Mouse (Mus musculus): ENCODE data around the gene Riiad1. TPM values are rescaled to one million over a fixed set of nuclear protein-coding genes. Genes with fewer than 3 reads are reported as not detected.

Gene Riiad1
- polyA plus RNA-seq, 1 experiment from 2014 or later = 16.1 TPM

DNA sequence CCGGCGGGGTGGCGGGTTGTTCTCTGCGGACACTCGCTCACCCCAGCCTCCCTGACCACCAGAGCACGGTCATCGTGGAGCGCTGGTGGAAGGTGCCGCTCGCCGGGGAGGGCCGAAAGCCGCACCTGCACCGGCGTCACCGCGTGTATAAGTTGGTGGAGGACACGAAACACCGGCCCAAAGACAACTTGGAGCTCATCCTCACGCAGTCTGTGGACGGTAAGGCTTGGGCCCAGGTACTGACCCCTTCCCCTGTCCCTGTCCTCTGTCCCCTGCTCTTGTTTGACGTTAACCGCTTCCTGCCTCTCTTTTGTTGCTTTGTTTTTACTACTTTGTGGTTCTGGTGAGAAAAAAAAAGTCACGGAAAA is 36.6 kb downstream of the Riiad1 start, which contains the start of gene Oaz3:
Gene Oaz3 (minus strand): TSS at position 319 of the 368 bp plus-strand sequence.
- under 1% methylated on average over 23 of the region's 24 CpGs for WGBS
- Histone ChIP-seq H3K4me2 (ENCODE audit: low read depth, low read length) (peak within 1 kb of the TSS; percentile 85), H3K36me3 (ENCODE audit: control insufficient read depth, insufficient read depth, low read length) (peaks cover 34% of the 10 kb centered on the region), H3K9me3 (ENCODE audit: control insufficient read depth, low read length) (no peaks in the 10 kb centered on the region), H3K27ac (ENCODE audit: low read length) (peak within 1 kb of the TSS; percentile 69), H3K4me1 (replicated peaks; ENCODE audit: control insufficient read depth, insufficient read depth, low read length) (peaks cover 6% of the 10 kb centered on the region), H3K9ac (ENCODE audit: low read length) (peak within 1 kb of the TSS; percentile 96), H3K4me3 (ENCODE audit: low read length) (peak within 1 kb of the TSS; percentile 98), H3K27me3 (ENCODE audit: control insufficient read depth, insufficient read depth, low read depth, low read length) (no peaks in the 10 kb centered on the region)
- ATAC-seq (ENCODE audit: low read depth) = no peak

DNA sequence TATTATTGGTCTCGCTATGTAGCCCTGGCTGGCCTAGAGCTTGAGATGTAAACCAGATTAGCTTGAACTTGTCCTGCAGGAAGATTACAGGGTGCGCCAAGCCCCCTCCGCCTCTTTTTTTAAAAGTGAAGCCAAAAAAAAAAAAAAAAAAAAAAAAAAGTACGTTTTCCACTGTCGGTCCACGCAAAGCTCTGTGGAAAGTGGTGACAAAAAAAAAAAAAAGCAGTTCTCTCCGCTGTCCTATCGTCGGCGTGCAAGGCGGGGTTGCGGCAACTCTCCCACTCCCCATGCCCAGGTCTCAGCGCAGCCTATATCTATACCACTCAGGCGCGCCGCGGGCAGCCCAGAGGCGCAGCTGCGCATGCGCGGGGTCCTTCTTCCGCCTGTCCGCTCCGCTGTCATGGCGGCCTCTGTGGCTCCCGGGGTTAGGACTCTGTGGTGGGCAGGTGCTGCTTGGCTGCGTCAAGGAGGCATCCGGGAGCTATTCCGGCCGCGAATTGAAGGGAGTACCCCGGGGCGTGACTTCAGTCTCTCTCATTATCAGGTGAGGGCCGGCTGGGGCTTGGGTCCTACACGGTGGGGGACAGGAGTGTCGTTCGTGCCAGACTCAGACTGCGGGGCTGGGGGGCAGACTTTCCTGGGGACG is 37.1 kb downstream of the Riiad1 start, which contains the start of gene Mrpl9:
Gene Mrpl9 (plus strand): TSS at position 368 of the 646 bp plus-strand sequence.
- H3K9me3 ChIP-seq (ENCODE audit: control insufficient read depth, low read length) = no peaks in the 10 kb centered on the region
- peaks cover 6% of the 10 kb centered on the region for H3K4me1 ChIP-seq (replicated peaks; ENCODE audit: control insufficient read depth, insufficient read depth, low read length)
- no peaks in the 10 kb centered on the region for H3K27me3 ChIP-seq (ENCODE audit: control insufficient read depth, insufficient read depth, low read depth, low read length)
- peak within 1 kb of the TSS; percentile 85 for H3K4me2 ChIP-seq (ENCODE audit: low read depth, low read length)
- H3K36me3 ChIP-seq (ENCODE audit: control insufficient read depth, insufficient read depth, low read length) = peaks cover 29% of the 10 kb centered on the region
- ATAC-seq (ENCODE audit: low read depth) = peak; percentile 99
- H3K27ac ChIP-seq (ENCODE audit: low read length) = peak within 1 kb of the TSS; percentile 69
- H3K9ac ChIP-seq (ENCODE audit: low read length) = peak within 1 kb of the TSS; percentile 96
- H3K4me3 ChIP-seq (ENCODE audit: low read length) = peak within 1 kb of the TSS; percentile 98
- whole genome bisulfite sequencing = 0% methylated on average over 38 of the region's 39 CpGs

DNA sequence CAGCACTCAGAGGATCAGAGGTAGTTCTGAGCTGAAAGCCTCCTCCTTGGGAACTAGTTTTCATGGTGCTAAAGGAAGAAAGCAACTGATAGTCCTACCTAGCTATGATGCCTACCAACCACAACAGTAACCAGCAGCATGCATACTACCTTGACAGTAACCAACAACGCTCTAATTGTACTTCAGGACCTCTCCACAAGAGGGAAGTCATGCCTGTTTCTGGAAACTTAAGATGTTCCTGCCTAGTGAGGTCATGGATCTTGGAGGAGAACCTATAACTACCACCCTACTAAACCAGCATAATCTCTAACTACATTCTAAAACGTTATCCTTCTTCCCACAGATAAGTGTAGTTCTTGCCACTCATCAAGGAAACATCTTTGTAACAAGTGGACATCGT is 39.0 kb downstream of the Riiad1 start:
- ATAC-seq (ENCODE audit: low read depth) = no peak
- WGBS = 36% methylated on average over 3 of the region's 3 CpGs
- peaks cover 12% of the 10 kb centered on the region for H3K36me3 ChIP-seq (ENCODE audit: control insufficient read depth, insufficient read depth, low read length)

DNA sequence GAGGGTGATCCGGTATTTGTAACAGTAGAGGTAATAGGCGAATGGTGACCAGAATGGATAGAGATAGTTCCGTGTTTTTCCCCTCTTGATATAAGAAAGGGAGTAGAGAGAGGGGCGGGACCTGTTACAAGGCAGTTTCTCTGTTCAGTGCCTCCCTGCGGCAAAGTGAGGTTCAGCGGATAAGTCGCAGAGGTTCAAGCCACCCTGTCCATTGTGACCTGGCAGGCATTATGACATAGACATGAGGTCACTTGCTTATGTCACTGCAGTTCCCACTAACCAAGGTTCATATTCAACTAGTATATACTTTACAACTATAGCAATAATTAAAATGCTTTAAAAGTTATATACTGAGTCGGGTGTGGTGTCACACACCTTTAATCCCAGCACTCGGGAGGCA is 43.7 kb downstream of the Riiad1 start:
- H3K4me1 ChIP-seq (replicated peaks; ENCODE audit: control insufficient read depth, insufficient read depth, low read length) = no peaks in the 10 kb centered on the region
- WGBS = 81% methylated on average over 9 of the region's 9 CpGs
- no peak overlapping the region for H3K9ac ChIP-seq (ENCODE audit: low read length)
- H3K9me3 ChIP-seq (ENCODE audit: control insufficient read depth, low read length) = no peaks in the 10 kb centered on the region
- no peaks in the 10 kb centered on the region for H3K36me3 ChIP-seq (ENCODE audit: control insufficient read depth, insufficient read depth, low read length)
- H3K27me3 ChIP-seq (ENCODE audit: control insufficient read depth, insufficient read depth, low read depth, low read length) = no peaks in the 10 kb centered on the region
- no peak overlapping the region for H3K4me3 ChIP-seq (ENCODE audit: low read length)
- H3K4me2 ChIP-seq (ENCODE audit: low read depth, low read length) = no peak overlapping the region
- H3K27ac ChIP-seq (ENCODE audit: low read length) = no peak overlapping the region
- ATAC-seq (ENCODE audit: low read depth) = no peak

More for the DNA sequence above, 39.0 kb downstream of the Riiad1 start:
- Histone ChIP-seq H3K27me3 (ENCODE audit: control insufficient read depth, insufficient read depth, low read depth, low read length) (no peaks in the 10 kb centered on the region), H3K9me3 (ENCODE audit: control insufficient read depth, low read length) (no peaks in the 10 kb centered on the region), H3K4me2 (ENCODE audit: low read depth, low read length) (no peak overlapping the region), H3K4me1 (replicated peaks; ENCODE audit: control insufficient read depth, insufficient read depth, low read length) (peaks cover 6% of the 10 kb centered on the region), H3K27ac (ENCODE audit: low read length) (no peak overlapping the region), H3K9ac (ENCODE audit: low read length) (no peak overlapping the region), H3K4me3 (ENCODE audit: low read length) (no peak overlapping the region)

DNA sequence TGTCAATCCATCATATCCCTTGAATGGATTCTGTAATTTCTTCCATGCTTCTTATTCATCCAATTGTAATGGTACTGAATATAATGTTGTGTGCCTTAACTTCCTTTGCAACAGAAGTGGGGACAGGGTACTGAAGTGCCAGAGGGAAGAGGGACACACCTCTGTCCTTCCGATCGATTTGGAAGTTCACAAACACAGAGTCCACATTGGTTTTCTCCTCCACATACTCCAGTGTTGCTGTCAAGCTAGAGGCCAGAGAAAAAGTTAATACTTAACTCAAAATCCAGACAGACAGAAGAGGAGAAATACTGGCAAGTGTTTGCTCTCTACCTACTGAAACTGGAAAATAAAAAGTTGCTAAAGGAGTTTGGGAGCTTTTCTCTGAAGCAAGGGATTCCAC is 45.8 kb downstream of the Riiad1 start:
- WGBS = 60% methylated on average over 2 of the region's 2 CpGs
- H3K9ac ChIP-seq (ENCODE audit: low read length) = no peak overlapping the region
- no peak overlapping the region for H3K27ac ChIP-seq (ENCODE audit: low read length)
- no peak overlapping the region for H3K4me3 ChIP-seq (ENCODE audit: low read length)
- H3K4me1 ChIP-seq (replicated peaks; ENCODE audit: control insufficient read depth, insufficient read depth, low read length) = no peaks in the 10 kb centered on the region
- H3K4me2 ChIP-seq (ENCODE audit: low read depth, low read length) = no peak overlapping the region
- no peaks in the 10 kb centered on the region for H3K9me3 ChIP-seq (ENCODE audit: control insufficient read depth, low read length)
- no peak for ATAC-seq (ENCODE audit: low read depth)
- H3K36me3 ChIP-seq (ENCODE audit: control insufficient read depth, insufficient read depth, low read length) = no peaks in the 10 kb centered on the region
- H3K27me3 ChIP-seq (ENCODE audit: control insufficient read depth, insufficient read depth, low read depth, low read length) = no peaks in the 10 kb centered on the region

DNA sequence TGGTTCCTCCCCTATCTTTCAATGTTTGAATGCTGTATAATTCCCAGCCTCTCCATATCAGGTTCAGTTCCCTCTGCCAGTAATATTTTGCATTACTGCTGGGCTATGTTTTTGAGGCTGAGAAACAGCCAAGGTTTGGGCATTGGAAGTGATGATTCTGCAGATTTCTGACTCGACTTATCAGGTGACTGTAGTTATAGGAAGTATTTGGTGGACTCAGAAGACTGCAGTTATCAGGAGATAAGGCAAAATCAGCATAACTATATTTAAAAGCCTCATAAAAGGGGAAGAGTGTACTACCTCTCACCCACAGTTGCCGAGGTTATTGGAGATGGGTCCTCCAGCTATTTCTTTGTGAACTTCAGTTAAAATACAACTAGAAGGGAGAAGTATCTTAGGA is 49.2 kb downstream of the Riiad1 start:
- H3K9ac ChIP-seq (ENCODE audit: low read length) = no peak overlapping the region
- no peaks in the 10 kb centered on the region for H3K9me3 ChIP-seq (ENCODE audit: control insufficient read depth, low read length)
- no peaks in the 10 kb centered on the region for H3K4me1 ChIP-seq (replicated peaks; ENCODE audit: control insufficient read depth, insufficient read depth, low read length)
- no peak for ATAC-seq (ENCODE audit: low read depth)
- WGBS = 58% methylated on average over 2 of the region's 2 CpGs
- H3K27me3 ChIP-seq (ENCODE audit: control insufficient read depth, insufficient read depth, low read depth, low read length) = no peaks in the 10 kb centered on the region
- no peak overlapping the region for H3K4me2 ChIP-seq (ENCODE audit: low read depth, low read length)
- H3K36me3 ChIP-seq (ENCODE audit: control insufficient read depth, insufficient read depth, low read length) = no peaks in the 10 kb centered on the region
- H3K27ac ChIP-seq (ENCODE audit: low read length) = no peak overlapping the region
- no peak overlapping the region for H3K4me3 ChIP-seq (ENCODE audit: low read length)

Other genes starting within 250 kb of the Riiad1 start
- gene Gm4778, start 216.3 kb downstream of the Riiad1 start, polyA plus RNA-seq (2015; fragmentation: Nextera tagmentation; extraction: Ambion mirVana) = not detected in 2 replicates
- gene Them4, start 170.3 kb downstream of the Riiad1 start, polyA plus RNA-seq (2015; fragmentation: Nextera tagmentation; extraction: Ambion mirVana) = 10.2 TPM in 2 replicates
- 0.40 and 0.73 TPM in 2 replicates for gene Them5, start 138.2 kb downstream of the Riiad1 start, polyA plus RNA-seq (2015; fragmentation: Nextera tagmentation; extraction: Ambion mirVana)
- gene C2cd4d, start 117.9 kb downstream of the Riiad1 start, polyA plus RNA-seq (2015; fragmentation: Nextera tagmentation; extraction: Ambion mirVana) = 0.16 and 0.68 TPM in 2 replicates
- 8.9 and 9.5 TPM in 2 replicates for gene Rorc, start 107.5 kb downstream of the Riiad1 start, polyA plus RNA-seq (2015; fragmentation: Nextera tagmentation; extraction: Ambion mirVana)
- gene Lingo4, start 81.8 kb downstream of the Riiad1 start, polyA plus RNA-seq (2015; fragmentation: Nextera tagmentation; extraction: Ambion mirVana) = 0.35 and 0.44 TPM in 2 replicates
- gene Tdrkh, start 67.1 kb downstream of the Riiad1 start, polyA plus RNA-seq (2015; fragmentation: Nextera tagmentation; extraction: Ambion mirVana) = 12.5 and 12.6 TPM in 2 replicates
- gene Mrpl9, start 37.0 kb downstream of the Riiad1 start, polyA plus RNA-seq (2015; fragmentation: Nextera tagmentation; extraction: Ambion mirVana) = 58.8 and 59.8 TPM in 2 replicates
- 0.31 and 0.49 TPM in 2 replicates for gene Oaz3, start 36.4 kb downstream of the Riiad1 start, polyA plus RNA-seq (2015; fragmentation: Nextera tagmentation; extraction: Ambion mirVana)
- gene Celf3, start 2.0 kb downstream of the Riiad1 start, polyA plus RNA-seq (2015; fragmentation: Nextera tagmentation; extraction: Ambion mirVana) = 2.3 and 3.3 TPM in 2 replicates
- gene Snx27, start 102.4 kb upstream of the Riiad1 start, polyA plus RNA-seq (2015; fragmentation: Nextera tagmentation; extraction: Ambion mirVana) = 38.6 and 45.6 TPM in 2 replicates
- gene Gm10972, start 162.8 kb upstream of the Riiad1 start, polyA plus RNA-seq (2015; fragmentation: Nextera tagmentation; extraction: Ambion mirVana) = not detected in 2 replicates
- gene Tuft1, start 178.5 kb upstream of the Riiad1 start, polyA plus RNA-seq (2015; fragmentation: Nextera tagmentation; extraction: Ambion mirVana) = 10.9 and 11.9 TPM in 2 replicates
- gene Selenbp2, start 213.2 kb upstream of the Riiad1 start, polyA plus RNA-seq (2015; fragmentation: Nextera tagmentation; extraction: Ambion mirVana) = 8.9 and 13.3 TPM in 2 replicates